Mouse (Mus musculus) heart, adult 2 months (tissue): ENCODE data around the gene Cfap77. TPM values are rescaled to one million over a fixed set of nuclear protein-coding genes. Genes with fewer than 3 reads are reported as not detected.
A peak's percentile ranks its signal among the peaks of the same experiment; 100 is the strongest.

Experiments
- DNase-seq, 2 experiments: peaks; one replicate each; pipeline ENCODE4 v3.0.0; 2021
- H3K27ac ChIP-seq: fragments of 200-600 bp; 2 replicates; pipeline ENCODE4 v1.8.1; 2022
- H3K27me3 ChIP-seq: fragments of 200-500 bp; 2 replicates; pipeline ENCODE4 v1.6.1; 2012; ENCODE audit warnings: mild to moderate bottlenecking, low read length, inconsistent platforms, mixed read lengths; ENCODE audit not compliant: control insufficient read depth, insufficient read depth
- H3K36me3 ChIP-seq: fragments of 200-500 bp; 2 replicates; pipeline ENCODE4 v1.6.1; 2012; ENCODE audit warnings: low read length, inconsistent platforms; ENCODE audit not compliant: control insufficient read depth, insufficient read depth
- H3K4me1 ChIP-seq: fragments of 200-500 bp; 2 replicates; pipeline ENCODE4 v1.6.1; 2011; ENCODE audit warnings: low read length; ENCODE audit not compliant: control insufficient read depth, insufficient read depth
- H3K4me3 ChIP-seq: fragments of 200-600 bp; 2 replicates; pipeline ENCODE4 v1.8.1; 2022
- H3K79me2 ChIP-seq: fragments of 200-500 bp; replicated peaks from 2 replicates; pipeline ENCODE4 v1.6.1; 2012; ENCODE audit warnings: mild to moderate bottlenecking, inconsistent platforms, low read length, moderate library complexity, mixed read lengths; ENCODE audit not compliant: control insufficient read depth, insufficient read depth
- H3K9ac ChIP-seq: fragments of 200-500 bp; 2 replicates; pipeline ENCODE4 v1.6.1; 2012; ENCODE audit warnings: low read depth, mild to moderate bottlenecking, control low read depth, inconsistent platforms, low read length, mixed read lengths
- CTCF ChIP-seq: fragments of 200-600 bp; IDR thresholded peaks from 2 replicates; pipeline ENCODE4 v1.8.1; 2022; ENCODE audit warnings: antibody characterized with exemption, mild to moderate bottlenecking, moderate library complexity
- EP300 ChIP-seq: fragments of 200-500 bp; IDR thresholded peaks from 2 replicates; pipeline ENCODE4 v1.6.1; 2011; ENCODE audit warnings: low read depth, low read length, control low read depth; ENCODE audit not compliant: insufficient read depth
- POLR2A ChIP-seq: fragments of 200-500 bp; IDR thresholded peaks from 2 replicates; pipeline ENCODE4 v1.6.1; 2011; ENCODE audit warnings: mild to moderate bottlenecking, low read depth, low read length, control low read depth; ENCODE audit not compliant: insufficient read depth
- WGBS: fragments of 180-500 bp; shearing (Covaris S2); methylation state at CpG from one replicate; pipeline ENCODE4 v1.1.7; 2018; 5-methylcytosine and 5-hydroxymethylcytosine counted together
- intact Hi-C: fragments of 180-260 bp; cut with DNase I; formaldehyde crosslinking; loops from one replicate; pipeline ENCODE4 v1.15.1; 2025
- polyA plus RNA-seq: library from polyadenylated mRNA; depleted of rRNA; stranded (reverse); fragments of >200 nt; gene quantifications from 2 replicates; pipeline ENCODE4 v1.2.3, GENCODE M21; 2012
- total RNA-seq, 2 experiments: library from RNA; stranded (reverse); gene quantifications; 2 replicates each; pipeline ENCODE4 v1.2.3; 2021

Cfap77 gene
- total and polyA plus RNA-seq, 3 experiments: 0.39 TPM; not detected in 2

DNA sequence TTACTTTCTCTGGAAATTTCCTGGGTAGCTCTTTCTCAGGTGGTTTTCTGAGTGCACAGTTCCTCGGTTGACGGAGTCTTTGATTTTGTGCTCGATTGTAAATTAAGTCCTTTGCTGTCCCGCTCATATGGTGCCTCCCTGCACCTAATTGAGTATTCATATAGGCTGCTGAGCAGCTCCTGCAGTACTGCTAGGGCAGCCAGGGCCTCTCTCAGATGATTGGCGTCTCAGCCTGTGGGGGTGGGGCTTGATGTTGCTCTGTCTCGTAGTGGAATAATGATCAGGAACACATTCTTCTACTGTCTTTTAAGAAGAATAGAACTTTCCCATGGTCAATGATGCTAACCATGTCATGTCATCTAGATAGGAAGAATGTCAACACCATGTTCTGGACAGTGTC is 109.5 kb downstream of the Cfap77 start:
- Histone ChIP-seq H3K79me2 (no peaks in the 10 kb centered on the region), H3K4me3 (no peak overlapping the region), H3K9ac (no peak overlapping the region), H3K27me3 (no peaks in the 10 kb centered on the region), H3K4me1 (no peaks in the 10 kb centered on the region), H3K36me3 (no peaks in the 10 kb centered on the region), H3K27ac (no peak overlapping the region)
- TF ChIP-seq EP300: no peak
- TF ChIP-seq CTCF: no peak
- no peak for TF ChIP-seq POLR2A
- no peak for DNase-seq
- intact Hi-C loops: no loop called here
- 70% methylated on average over 6 of the region's 6 CpGs for WGBS

- H3K36me3 ChIP-seq: no peaks in the 10 kb centered on the region
- H3K9ac ChIP-seq: no peak overlapping the region
- intact Hi-C loops: no loop called here
- H3K4me3 ChIP-seq: no peak overlapping the region
- H3K4me1 ChIP-seq: no peaks in the 10 kb centered on the region
- WGBS: 63% methylated on average over 30 of the region's 30 CpGs
- H3K79me2 ChIP-seq: no peaks in the 10 kb centered on the region
- DNase-seq: no peak
- no peak for TF ChIP-seq POLR2A
- no peak for TF ChIP-seq EP300
- no peak for TF ChIP-seq CTCF
- H3K27ac ChIP-seq: no peak overlapping the region
- no peaks in the 10 kb centered on the region for H3K27me3 ChIP-seq
Measured at GRCm38 (mm10) chr2:28943666-28944516, 111.0 kb downstream of the Cfap77 start.

GRCm38 (mm10) chr2:28938997-28939396 is 115.9 kb downstream of the Cfap77 start:
- Histone ChIP-seq H3K4me3 (no peak overlapping the region), H3K9ac (no peak overlapping the region), H3K79me2 (no peaks in the 10 kb centered on the region), H3K27ac (no peak overlapping the region), H3K36me3 (no peaks in the 10 kb centered on the region), H3K27me3 (no peaks in the 10 kb centered on the region), H3K4me1 (no peaks in the 10 kb centered on the region)
- DNase-seq: no peak
- 55% methylated on average over 7 of the region's 7 CpGs for WGBS
- TF ChIP-seq POLR2A (no peak), EP300 (no peak), CTCF (no peak)
- intact Hi-C loops: no loop called here

GRCm38 (mm10) chr2:28930571-28930970 is 124.3 kb downstream of the Cfap77 start:
- no peaks in the 10 kb centered on the region for H3K36me3 ChIP-seq
- no peaks in the 10 kb centered on the region for H3K27me3 ChIP-seq
- no peak for DNase-seq
- H3K4me3 ChIP-seq: no peak overlapping the region
- intact Hi-C loops: no loop called here
- no peaks in the 10 kb centered on the region for H3K79me2 ChIP-seq
- no peak overlapping the region for H3K9ac ChIP-seq
- no peaks in the 10 kb centered on the region for H3K4me1 ChIP-seq
- 98% methylated on average over 3 of the region's 3 CpGs for WGBS
- no peak overlapping the region for H3K27ac ChIP-seq
- TF ChIP-seq EP300: no peak
- TF ChIP-seq POLR2A: no peak
- peak; percentile 8; the same call in 1 of the 2 replicates for TF ChIP-seq CTCF

GRCm38 (mm10) chr2:28923912-28924311 is 131.0 kb downstream of the Cfap77 start:
- peak; percentile 32 to 63 for DNase-seq
- no peak overlapping the region for H3K9ac ChIP-seq
- no peaks in the 10 kb centered on the region for H3K79me2 ChIP-seq
- no peak overlapping the region for H3K4me3 ChIP-seq
- H3K4me1 ChIP-seq: no peaks in the 10 kb centered on the region
- H3K27ac ChIP-seq: no peak overlapping the region
- H3K27me3 ChIP-seq: peaks cover 8% of the 10 kb centered on the region
- no peaks in the 10 kb centered on the region for H3K36me3 ChIP-seq
- intact Hi-C loops: loop anchor here (1.0 to 5.0 kb wide), 3 partner anchors 53 to 167 kb away; no protein-coding TSS in a partner anchor
- under 1% methylated on average over 4 of the region's 4 CpGs for WGBS
- TF ChIP-seq POLR2A (no peak), EP300 (0 out of 2 replicates have a peak, but pooled peaks have one; percentile 18), CTCF (peak; percentile 75)

DNA sequence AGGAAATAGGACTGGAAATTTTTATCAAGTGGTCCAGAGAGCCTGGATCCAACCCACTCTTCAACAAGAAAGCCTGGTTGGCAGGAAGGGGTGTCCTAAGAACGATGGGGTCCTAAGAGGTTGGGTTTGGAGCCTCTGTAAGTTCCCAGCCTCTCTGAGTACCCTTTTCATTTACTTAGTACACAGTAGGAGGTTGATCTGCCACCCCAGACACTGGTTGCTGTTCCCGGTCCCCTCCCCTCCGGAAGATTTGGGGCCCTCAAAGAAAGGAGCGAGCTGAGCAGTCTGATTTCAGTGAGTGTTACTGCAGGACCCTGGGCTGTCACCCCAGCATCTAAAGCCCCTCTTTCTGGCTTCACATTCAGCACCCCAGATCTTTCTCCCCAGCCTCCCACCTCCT is 135.9 kb downstream of the Cfap77 start:
- intact Hi-C loops: no loop called here
- H3K36me3 ChIP-seq: no peaks in the 10 kb centered on the region
- WGBS: 6% methylated on average over 4 of the region's 4 CpGs

More for the DNA sequence above, 135.9 kb downstream of the Cfap77 start:
- Histone ChIP-seq H3K27ac (no peak overlapping the region), H3K27me3 (peaks cover 30% of the 10 kb centered on the region), H3K9ac (no peak overlapping the region), H3K79me2 (no peaks in the 10 kb centered on the region), H3K4me3 (no peak overlapping the region), H3K4me1 (no peaks in the 10 kb centered on the region)
- TF ChIP-seq POLR2A (no peak), EP300 (no peak), CTCF (no peak)
- no peak for DNase-seq
